Mouse (Mus musculus): Measurements from ENCODE around the gene Dnajc10. TPM values are rescaled to one million over a fixed set of nuclear protein-coding genes. Genes with fewer than 3 reads are reported as not detected.
A peak's percentile ranks its signal among the peaks of the same experiment; 100 is the strongest.

Dnajc10 gene
- total RNA-seq (2014; rRNA removed) (22.5 and 22.8 TPM in 2 replicates), polyA plus RNA-seq (2012; rRNA removed) (6.8 and 7.0 TPM in 2 replicates)

GRCm38 (mm10) chr2:80315242-80316161 lies at the start of gene Dnajc10:
Gene Dnajc10, plus strand, starts transcription at chr2:80315466.
- 0 out of 2 replicates have a peak, but pooled peaks have one; percentile 44 for TF ChIP-seq POLR2A (IDR thresholded peaks at IDR 0.05; ENCODE audit: extremely low read depth, insufficient read depth, low read length)
- no peak for TF ChIP-seq CTCF (IDR thresholded peaks at IDR 0.05; ENCODE audit: low read depth, low read length)
- Histone ChIP-seq H3K27me3 (ENCODE audit: control insufficient read depth, insufficient read depth, low read length) (no peaks in the 10 kb centered on the region), H3K27ac (replicated peaks; ENCODE audit: insufficient read depth, low read depth, low read length) (peak within 1 kb of the TSS; percentile 83), H3K4me3 (ENCODE audit: insufficient read depth, low read depth, low read length) (peak within 1 kb of the TSS; percentile 99), H3K4me1 (ENCODE audit: control insufficient read depth, insufficient read depth, low read length) (0 out of 2 replicates have a peak, but pooled peaks cover 7% of the 10 kb centered on the region), H3K79me2 (ENCODE audit: control insufficient read depth, insufficient read depth, low read length) (peaks cover 5% of the 10 kb centered on the region; the same call in 1 of the 2 replicates), H3K36me3 (ENCODE audit: control insufficient read depth, insufficient read depth, low read length) (peaks cover 10% of the 10 kb centered on the region; the same call in 1 of the 2 replicates), H3K9ac (ENCODE audit: low read depth, low read length) (peak within 1 kb of the TSS; percentile 97)
- DNase-seq (ENCODE audit: extremely low read depth, low read depth, low spot score), result peak; percentile 69
- WGBS, result under 1% methylated on average over 71 of the region's 72 CpGs

GRCm38 (mm10) chr2:80266894-80267293 lies 48.4 kb upstream of the Dnajc10 start:
- 9% methylated on average over 11 of the region's 11 CpGs for WGBS
- Histone ChIP-seq H3K36me3 (ENCODE audit: control insufficient read depth, insufficient read depth, low read length) (no peaks in the 10 kb centered on the region), H3K4me3 (ENCODE audit: insufficient read depth, low read depth, low read length) (peak overlapping the region; percentile 47; the same call in 1 of the 2 replicates), H3K9ac (ENCODE audit: low read depth, low read length) (no peak overlapping the region), H3K27me3 (ENCODE audit: control insufficient read depth, insufficient read depth, low read length) (no peaks in the 10 kb centered on the region), H3K79me2 (ENCODE audit: control insufficient read depth, insufficient read depth, low read length) (no peaks in the 10 kb centered on the region), H3K27ac (replicated peaks; ENCODE audit: insufficient read depth, low read depth, low read length) (no peak overlapping the region), H3K4me1 (ENCODE audit: control insufficient read depth, insufficient read depth, low read length) (no peaks in the 10 kb centered on the region)
- TF ChIP-seq CTCF (IDR thresholded peaks at IDR 0.05; ENCODE audit: low read depth, low read length) (peak; percentile 77), POLR2A (IDR thresholded peaks at IDR 0.05; ENCODE audit: extremely low read depth, insufficient read depth, low read length) (no peak)
- peak; percentile 65 for DNase-seq (ENCODE audit: extremely low read depth, low read depth, low spot score)

- TF ChIP-seq POLR2A (IDR thresholded peaks at IDR 0.05; ENCODE audit: extremely low read depth, insufficient read depth, low read length), result no peak
- TF ChIP-seq CTCF (IDR thresholded peaks at IDR 0.05; ENCODE audit: low read depth, low read length), result peak; percentile 52
Observed at GRCm38 (mm10) chr2:80268053-80268452, 47.2 kb upstream of the Dnajc10 start.

GRCm38 (mm10) chr2:80271431-80271830 lies 43.8 kb upstream of the Dnajc10 start:
- DNase-seq (ENCODE audit: extremely low read depth, low read depth, low spot score), result no peak
- no peak for TF ChIP-seq POLR2A (IDR thresholded peaks at IDR 0.05; ENCODE audit: extremely low read depth, insufficient read depth, low read length)
- TF ChIP-seq CTCF (IDR thresholded peaks at IDR 0.05; ENCODE audit: low read depth, low read length), result no peak
- H3K4me1 ChIP-seq (ENCODE audit: control insufficient read depth, insufficient read depth, low read length), result no peaks in the 10 kb centered on the region
- no peak overlapping the region for H3K27ac ChIP-seq (replicated peaks; ENCODE audit: insufficient read depth, low read depth, low read length)
- no peaks in the 10 kb centered on the region for H3K36me3 ChIP-seq (ENCODE audit: control insufficient read depth, insufficient read depth, low read length)
- no peaks in the 10 kb centered on the region for H3K27me3 ChIP-seq (ENCODE audit: control insufficient read depth, insufficient read depth, low read length)
- 55% methylated on average over 1 of the region's 1 CpGs for WGBS
- no peak overlapping the region for H3K4me3 ChIP-seq (ENCODE audit: insufficient read depth, low read depth, low read length)
- H3K9ac ChIP-seq (ENCODE audit: low read depth, low read length), result no peak overlapping the region
- H3K79me2 ChIP-seq (ENCODE audit: control insufficient read depth, insufficient read depth, low read length), result no peaks in the 10 kb centered on the region

More at GRCm38 (mm10) chr2:80268053-80268452, 47.2 kb upstream of the Dnajc10 start:
- peak; percentile 48 for DNase-seq (ENCODE audit: extremely low read depth, low read depth, low spot score)
- Histone ChIP-seq H3K4me1 (ENCODE audit: control insufficient read depth, insufficient read depth, low read length) (no peaks in the 10 kb centered on the region), H3K9ac (ENCODE audit: low read depth, low read length) (no peak overlapping the region), H3K27me3 (ENCODE audit: control insufficient read depth, insufficient read depth, low read length) (no peaks in the 10 kb centered on the region), H3K36me3 (ENCODE audit: control insufficient read depth, insufficient read depth, low read length) (no peaks in the 10 kb centered on the region), H3K79me2 (ENCODE audit: control insufficient read depth, insufficient read depth, low read length) (no peaks in the 10 kb centered on the region), H3K4me3 (ENCODE audit: insufficient read depth, low read depth, low read length) (no peak overlapping the region), H3K27ac (replicated peaks; ENCODE audit: insufficient read depth, low read depth, low read length) (no peak overlapping the region)
- WGBS, result 61% methylated on average over 4 of the region's 4 CpGs

GRCm38 (mm10) chr2:80273038-80273437 lies 42.2 kb upstream of the Dnajc10 start:
- Histone ChIP-seq H3K4me3 (ENCODE audit: insufficient read depth, low read depth, low read length) (no peak overlapping the region), H3K27ac (replicated peaks; ENCODE audit: insufficient read depth, low read depth, low read length) (no peak overlapping the region), H3K27me3 (ENCODE audit: control insufficient read depth, insufficient read depth, low read length) (no peaks in the 10 kb centered on the region), H3K4me1 (ENCODE audit: control insufficient read depth, insufficient read depth, low read length) (no peaks in the 10 kb centered on the region), H3K79me2 (ENCODE audit: control insufficient read depth, insufficient read depth, low read length) (no peaks in the 10 kb centered on the region), H3K36me3 (ENCODE audit: control insufficient read depth, insufficient read depth, low read length) (no peaks in the 10 kb centered on the region), H3K9ac (ENCODE audit: low read depth, low read length) (no peak overlapping the region)
- TF ChIP-seq CTCF (IDR thresholded peaks at IDR 0.05; ENCODE audit: low read depth, low read length) (no peak), POLR2A (IDR thresholded peaks at IDR 0.05; ENCODE audit: extremely low read depth, insufficient read depth, low read length) (no peak)
- WGBS, result 87% methylated on average over 3 of the region's 3 CpGs
- DNase-seq (ENCODE audit: extremely low read depth, low read depth, low spot score), result no peak
